Comparison of ENCODE assay signal across 1 mouse cellular context in the genomic region with DNA sequence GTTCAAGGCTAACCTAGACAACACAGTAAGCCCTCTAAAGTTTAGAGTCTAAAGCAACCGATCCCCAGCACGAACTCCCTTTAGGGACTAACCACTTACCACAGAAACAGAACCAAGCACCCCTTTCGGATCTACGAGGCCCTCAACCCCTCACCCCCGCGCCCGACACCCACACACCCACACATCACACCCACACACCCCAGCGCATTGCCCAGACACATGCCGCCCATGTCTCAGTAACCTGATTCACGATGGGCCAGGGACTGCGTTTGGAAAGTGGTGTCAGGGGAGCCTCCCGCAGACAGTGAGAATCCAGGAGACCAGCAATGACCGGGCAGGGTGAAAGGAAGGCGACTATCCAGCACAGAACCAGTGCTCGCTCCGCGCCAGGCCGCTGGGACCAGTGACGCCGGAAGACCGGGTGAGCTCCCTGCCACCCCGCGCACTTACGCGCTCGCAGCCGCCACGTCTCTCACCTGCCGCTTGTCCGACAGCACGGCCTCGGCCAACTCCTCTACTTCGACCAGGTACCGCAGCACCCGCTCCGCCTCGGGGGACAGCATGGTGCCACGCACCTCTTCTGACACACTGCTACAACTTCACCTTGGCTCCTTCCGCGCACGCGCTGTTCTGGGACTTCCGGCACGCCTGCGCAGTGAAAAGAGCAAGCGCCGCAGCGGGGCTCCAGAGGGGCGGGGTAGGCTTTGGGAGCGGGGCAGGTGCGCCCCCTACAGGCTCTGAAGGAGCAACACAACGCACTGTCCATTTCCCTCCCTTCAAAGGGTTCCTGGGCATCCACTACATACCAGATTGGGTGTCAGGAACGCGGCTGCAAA.
A peak's percentile ranks its signal among the peaks of the same experiment; 100 is the strongest.
TF ChIP-seq lines count a peak whose summit lies in the region.

TSS of gene Pdrg1 (minus strand) at position 670 of the 836 bp plus-strand sequence.

TF ChIP-seq in CH12.LX, 34 proteins besides CTCF, POLR2A, EP300 and RAD21 (continued from another document):
- TF ChIP-seq IRF4 (IDR thresholded peaks at IDR 0.05; ENCODE audit: low read depth, low read length): peak; percentile 59
- TF ChIP-seq MAZ (IDR thresholded peaks at IDR 0.05; ENCODE audit: low read depth, low read length): peak; percentile 100
- peak; percentile 94 for TF ChIP-seq ELF1 (IDR thresholded peaks at IDR 0.05; ENCODE audit: low read depth, low read length)
- TF ChIP-seq USF1 (IDR thresholded peaks at IDR 0.05; ENCODE audit: low read depth, low read length): no peak
- no peak for TF ChIP-seq RCOR1 (conservative IDR thresholded peaks at IDR 0.05; ENCODE audit: low read depth, low read length)
- peak; percentile 64; the same call in 1 of the 2 replicates for TF ChIP-seq POLR2AphosphoS2 (IDR thresholded peaks at IDR 0.05; ENCODE audit: low read depth, low read length)
- peak; percentile 22; the same call in 1 of the 2 replicates for TF ChIP-seq ETS1 (conservative IDR thresholded peaks at IDR 0.05; ENCODE audit: low read depth, low read length)
- TF ChIP-seq SIN3A (IDR thresholded peaks at IDR 0.05; ENCODE audit: low read length): peak; percentile 92
- TF ChIP-seq NRF1 (IDR thresholded peaks at IDR 0.05; ENCODE audit: low read depth, low read length): peak; percentile 98
- peak; percentile 66; the same call in 1 of the 2 replicates for TF ChIP-seq ZMIZ1 (IDR thresholded peaks at IDR 0.05; ENCODE audit: low read depth, low read length)
- TF ChIP-seq BHLHE40 (IDR thresholded peaks at IDR 0.05; ENCODE audit: low read depth, low read length): peak; percentile 63
- TF ChIP-seq SMC3 (IDR thresholded peaks at IDR 0.05; ENCODE audit: low read depth, low read length): peak; percentile 83
- TF ChIP-seq GABPA (IDR thresholded peaks at IDR 0.05; ENCODE audit: insufficient replicate concordance, low read depth, low read length): no peak
